Mouse (Mus musculus) brain, embryonic 14.5 days (tissue): ENCODE measurements at regions not wholly inside any gene's neighbourhood (a gene's known extent, or its start where the extent isn't known, plus 50 kb on each side); places are given as distances from the start of the nearest gene placed in this dataset.

Experiments
- CTCF ChIP-seq: fragments of 200-500 bp; IDR thresholded peaks from 2 replicates; pipeline ENCODE4 v1.5.1; 2012; ENCODE audit warnings: inconsistent platforms, mild to moderate bottlenecking, moderate library complexity, borderline replicate concordance; ENCODE audit not compliant: insufficient read depth, insufficient read length; ENCODE audit errors: extremely low read depth
- POLR2A ChIP-seq: fragments of 200-500 bp; IDR thresholded peaks from 2 replicates; pipeline ENCODE4 v1.6.1; 2012; ENCODE audit warnings: mild to moderate bottlenecking, inconsistent platforms, borderline replicate concordance; ENCODE audit not compliant: poor library complexity, insufficient read depth, insufficient read length, severe bottlenecking; ENCODE audit errors: extremely low read depth

GRCm38 (mm10) chr3:121616075-121616474 is 54.5 kb upstream of the 4930432M17Rik start:
- TF ChIP-seq CTCF (no peak), POLR2A (no peak)
